ENCODE assay signal across 14 mouse cellular contexts in the genomic region with DNA sequence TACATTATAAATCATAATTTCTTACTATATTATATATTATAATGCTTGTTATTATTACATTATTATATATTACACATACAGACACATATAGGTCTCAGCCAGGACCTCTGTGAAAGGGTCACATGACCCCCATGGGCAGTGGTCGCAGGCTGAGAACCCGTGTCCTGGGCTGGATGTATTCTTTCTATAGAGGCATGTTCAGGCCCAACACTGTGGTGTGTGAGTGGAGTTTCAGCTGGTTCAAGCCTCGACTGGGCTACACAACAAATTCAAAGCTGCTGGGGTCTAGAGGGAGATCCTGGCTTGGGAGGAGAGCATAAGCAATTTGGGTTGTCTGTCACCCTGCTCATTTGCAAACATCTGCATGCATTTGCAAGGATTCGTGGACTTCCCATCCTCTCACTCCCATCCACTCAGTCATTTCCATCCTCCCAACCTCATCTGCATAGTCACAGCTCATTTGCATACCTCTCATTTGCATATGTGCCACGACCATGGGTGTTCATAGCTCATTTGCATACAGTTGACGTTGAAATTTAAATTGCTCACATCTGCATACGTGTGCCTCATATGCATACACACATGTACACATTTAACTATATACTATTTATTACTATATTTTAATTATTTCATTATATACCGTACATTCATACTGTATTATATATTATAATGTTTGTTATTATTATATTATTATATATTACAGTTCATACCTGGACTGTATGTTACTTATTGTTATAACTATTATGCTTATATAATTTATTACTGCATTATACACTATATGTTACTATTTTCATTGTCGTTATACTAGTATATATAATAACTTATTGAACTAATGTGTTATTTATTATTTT. TPM values are rescaled to one million over a fixed set of nuclear protein-coding genes. Genes with fewer than 3 reads are reported as not detected.
A peak's percentile ranks its signal among the peaks of the same experiment; 100 is the strongest.
DNase-seq lines count a peak whose midpoint lies in the region; ATAC-seq lines count a peak whose summit lies in the region.
"Had no signal": no experiment of that assay in that cellular context is flagged by ENCODE, and none has a peak within 500 bp of the region (broad histone marks: within the 10 kb centered on the region; RNA-seq: fewer than 3 reads in every experiment).

No protein-coding gene starts in this region.

- H3K4me1 ChIP-seq in liver, embryonic 12.5 days, result no peaks in the 10 kb centered on the region
- H3K4me1 ChIP-seq: embryonic facial prominence, embryonic 13.5 days; lung, embryonic 15.5 days; stomach, embryonic 15.5 days had no signal

- no peaks in the 10 kb centered on the region for H3K27me3 ChIP-seq in liver, embryonic 12.5 days (replicated peaks)
- H3K27me3 ChIP-seq: embryonic facial prominence, embryonic 13.5 days; lung, embryonic 15.5 days; stomach, embryonic 15.5 days had no signal

- peaks cover 5% of the 10 kb centered on the region for H3K36me3 ChIP-seq in liver, embryonic 12.5 days
- H3K36me3 ChIP-seq: embryonic facial prominence, embryonic 13.5 days; lung, embryonic 15.5 days had no signal

- no peak overlapping the region for H3K4me2 ChIP-seq in liver, embryonic 12.5 days
- H3K4me2 ChIP-seq: embryonic facial prominence, embryonic 13.5 days; lung, embryonic 15.5 days; stomach, embryonic 15.5 days had no signal

- H3K27ac ChIP-seq in liver, embryonic 12.5 days, result no peak overlapping the region
- H3K27ac ChIP-seq: embryonic facial prominence, embryonic 13.5 days; left cerebral cortex, adult 2 months; lung, embryonic 15.5 days; stomach, embryonic 15.5 days had no signal

- H3K4me3 ChIP-seq in liver, embryonic 12.5 days, result no peak overlapping the region
- H3K4me3 ChIP-seq: embryonic facial prominence, embryonic 13.5 days; left cerebral cortex, adult 2 months; lung, embryonic 15.5 days; stomach, embryonic 15.5 days had no signal

- H3K9ac ChIP-seq in liver, embryonic 12.5 days, result no peak overlapping the region
- H3K9ac ChIP-seq: embryonic facial prominence, embryonic 13.5 days; lung, embryonic 15.5 days; stomach, embryonic 15.5 days had no signal

- peak; percentile 33 to 35 for DNase-seq in B cell, adult 2 months
- DNase-seq in mesoderm, embryonic 11.5 days (ENCODE audit: low read depth, low spot score), result peak; percentile 43
- no peak for DNase-seq in left cerebral cortex, postnatal 36 days (ENCODE audit: low spot score in 2 of 2)
- DNase-seq in thymus, postnatal 25 days, result no peak
- no peak for DNase-seq in testis, postnatal 14 days (ENCODE audit: low spot score)
- DNase-seq: gastrocnemius, postnatal 36 days; kidney, adult 18-20 months had no signal

- WGBS in liver, embryonic 12.5 days (ENCODE audit: insufficient replicate concordance), result 82% methylated on average over 9 of the region's 9 CpGs

- intact Hi-C loops in left cerebral cortex, postnatal 36 days (cut with DNase I), result no loop called here

- peak; percentile 74 for ATAC-seq in CD4-positive, CD25-positive, alpha-beta regulatory T cell, adult 4 months
- peak; percentile 44; the same call in 1 of the 2 replicates for ATAC-seq in granulocyte monocyte progenitor cell, adult 5-6 weeks (replicated peaks; ENCODE audit: poor library complexity, severe bottlenecking)
- ATAC-seq in liver, embryonic 12.5 days, result no peak

- H3K9me3 ChIP-seq in liver, embryonic 12.5 days (replicated peaks), result no peaks in the 10 kb centered on the region
- H3K9me3 ChIP-seq: embryonic facial prominence, embryonic 13.5 days; lung, embryonic 15.5 days; stomach, embryonic 15.5 days had no signal

RNA-seq across cellular contexts. Expression of a gene that starts 21.2 kb away (rescaled TPM):
- polyA plus RNA-seq in CD4-positive, CD25-positive, alpha-beta regulatory T cell, adult 4 months (2017; shearing (Covaris generic)), result not detected
- total RNA-seq in granulocyte monocyte progenitor cell, adult 5-6 weeks (2014; fragmentation: Nextera tagmentation), result not detected in 2 replicates
- not detected in 2 replicates for total RNA-seq in granulocyte monocyte progenitor cell, adult 5-6 weeks (2017)
- total RNA-seq in left cerebral cortex, postnatal 36 days (2021), result not detected
- not detected in 2 replicates for polyA plus RNA-seq in liver, embryonic 12.5 days (2016; fragmentation: Nextera tagmentation; extraction: Ambion mirVana)
- total RNA-seq: gastrocnemius, postnatal 36 days; left cerebral cortex, adult 2 months had no signal
- polyA plus RNA-seq: embryonic facial prominence, embryonic 13.5 days; lung, embryonic 15.5 days had no signal

RNA-seq across cellular contexts. Expression of a gene that starts 53.9 kb away (rescaled TPM):
- 10 to 100 TPM; 66.0 to 67.0 TPM for polyA plus RNA-seq in CD4-positive, CD25-positive, alpha-beta regulatory T cell, adult 4 months (2017; shearing (Covaris generic))
- total RNA-seq in granulocyte monocyte progenitor cell, adult 5-6 weeks (2014; fragmentation: Nextera tagmentation), result 133 and 140 TPM in 2 replicates
- total RNA-seq in granulocyte monocyte progenitor cell, adult 5-6 weeks (2017), result 139 and 153 TPM in 2 replicates
- 100 to 1,000 TPM; 191 to 198 TPM for total RNA-seq in left cerebral cortex, postnatal 36 days (2021)
- polyA plus RNA-seq in liver, embryonic 12.5 days (2016; fragmentation: Nextera tagmentation; extraction: Ambion mirVana), result 26.5 and 26.7 TPM in 2 replicates

Comparison
In these comparisons a context has a peak if more than half of its experiments do, and no peak if none do; other contexts are left out.
1. DNase-seq: peak in B cell, adult 2 months (2 of 2) and mesoderm, embryonic 11.5 days (single experiment); none in left cerebral cortex, postnatal 36 days (0 of 2), thymus, postnatal 25 days (single experiment) and testis, postnatal 14 days (single experiment).